Mouse (Mus musculus) monocyte, adult 2 months (primary cell): Measurements from ENCODE around the gene Pan3.
"Not testable (repeated sequence)": the region's sequence is repeated elsewhere in the genome, so short reads cannot be mapped to it uniquely, and the experiment has no call there.

ENCODE experiments used
- DNase-seq, 2 experiments: peaks; one replicate each; pipeline ENCODE4 v3.0.0; 2022; ENCODE audit warnings: low spot score in 2 of 2, low read depth in 1 of 2

Gene Pan3

DNA sequence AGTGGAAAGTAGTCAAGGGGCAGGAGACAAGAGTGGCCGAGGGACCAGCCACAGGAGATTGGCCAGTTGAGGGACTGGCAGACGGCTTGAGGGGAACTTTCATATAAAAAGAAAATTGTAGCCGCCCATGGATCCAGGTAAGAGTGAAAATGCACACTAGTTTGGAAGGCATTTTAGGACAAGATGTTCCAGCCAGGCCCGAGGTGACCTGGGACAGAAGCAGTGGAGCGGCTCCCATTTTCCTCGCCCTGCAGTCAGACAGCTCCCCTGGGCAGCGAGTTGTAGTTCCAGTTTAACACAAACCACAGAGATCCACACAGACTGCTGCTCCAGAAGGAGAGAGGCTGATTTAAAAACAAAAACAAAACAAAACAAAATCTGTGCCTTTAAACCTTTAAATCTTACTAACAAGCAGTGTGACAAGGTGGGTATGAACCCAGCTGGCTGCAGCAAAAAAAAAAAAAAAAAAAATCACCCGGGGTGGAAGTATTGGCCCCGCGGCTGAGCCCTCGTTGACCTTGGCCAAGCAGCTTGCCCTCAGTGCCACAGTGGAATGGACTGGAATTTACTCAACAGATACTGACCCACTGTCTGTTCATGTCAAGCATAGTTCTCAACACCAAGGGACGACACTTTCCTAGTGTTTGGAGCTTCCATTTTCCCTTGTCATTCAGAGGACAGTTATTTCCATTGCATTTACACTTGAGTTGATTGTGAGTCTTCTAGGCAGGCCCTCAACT is 119.2 kb downstream of the Pan3 start:
- no peak for DNase-seq

DNA sequence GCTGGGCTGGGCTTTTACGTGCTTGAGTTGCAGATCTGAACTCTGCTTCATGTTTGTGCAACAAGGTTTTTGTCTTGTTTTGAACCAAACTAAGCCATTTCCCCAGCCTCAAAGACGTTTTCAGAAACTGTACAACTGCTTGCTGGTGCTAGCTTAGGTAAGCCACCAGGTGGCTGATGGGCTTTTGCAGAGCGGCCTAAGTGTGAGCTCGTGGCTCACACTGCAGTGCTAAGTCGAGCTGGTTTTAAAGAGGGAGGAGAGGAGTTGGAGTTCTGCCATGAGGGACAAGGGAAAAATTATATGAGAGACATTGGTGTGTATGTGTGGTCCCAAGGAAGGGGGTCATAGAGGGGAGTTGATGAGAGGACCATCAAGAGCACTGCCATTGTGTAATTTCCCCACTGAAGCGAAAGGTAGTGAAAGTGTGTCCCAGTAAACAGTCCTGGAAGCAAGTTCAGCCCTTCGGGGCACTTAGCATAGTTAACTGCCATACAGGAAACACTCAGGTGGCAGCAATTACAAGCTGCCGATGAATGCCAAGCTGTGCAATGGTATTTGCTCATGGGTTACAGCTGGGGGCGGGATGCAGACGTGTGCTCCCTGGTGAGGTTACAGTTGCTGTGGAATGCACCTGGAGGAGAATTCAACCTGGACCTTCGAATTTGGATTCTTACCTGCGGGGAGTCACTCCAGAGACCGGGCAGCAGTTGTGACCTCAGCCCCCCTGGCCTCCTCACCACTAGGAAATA is 122.1 kb downstream of the Pan3 start:
- DNase-seq: no peak

DNA sequence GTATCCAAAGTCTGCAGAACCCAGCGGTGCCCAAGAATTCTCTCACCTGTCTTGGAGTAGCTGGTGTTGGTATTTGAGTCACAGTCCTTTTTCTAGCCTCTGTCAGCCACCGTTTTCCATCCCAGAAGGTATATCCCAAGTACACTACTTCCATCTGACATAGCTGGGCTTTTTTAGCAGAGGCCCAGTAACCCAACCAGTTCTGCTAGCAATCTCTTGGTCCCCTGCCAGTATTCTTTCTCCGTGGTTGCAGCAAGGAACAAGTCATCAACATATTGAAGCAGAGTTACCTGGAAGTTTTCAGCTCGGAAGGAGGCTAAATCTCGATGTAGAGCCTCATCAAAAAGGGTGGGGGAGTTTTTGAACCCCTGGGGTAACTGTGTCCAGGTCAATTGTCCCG is 127.7 kb downstream of the Pan3 start:
- DNase-seq: not testable (repeated sequence)

DNA sequence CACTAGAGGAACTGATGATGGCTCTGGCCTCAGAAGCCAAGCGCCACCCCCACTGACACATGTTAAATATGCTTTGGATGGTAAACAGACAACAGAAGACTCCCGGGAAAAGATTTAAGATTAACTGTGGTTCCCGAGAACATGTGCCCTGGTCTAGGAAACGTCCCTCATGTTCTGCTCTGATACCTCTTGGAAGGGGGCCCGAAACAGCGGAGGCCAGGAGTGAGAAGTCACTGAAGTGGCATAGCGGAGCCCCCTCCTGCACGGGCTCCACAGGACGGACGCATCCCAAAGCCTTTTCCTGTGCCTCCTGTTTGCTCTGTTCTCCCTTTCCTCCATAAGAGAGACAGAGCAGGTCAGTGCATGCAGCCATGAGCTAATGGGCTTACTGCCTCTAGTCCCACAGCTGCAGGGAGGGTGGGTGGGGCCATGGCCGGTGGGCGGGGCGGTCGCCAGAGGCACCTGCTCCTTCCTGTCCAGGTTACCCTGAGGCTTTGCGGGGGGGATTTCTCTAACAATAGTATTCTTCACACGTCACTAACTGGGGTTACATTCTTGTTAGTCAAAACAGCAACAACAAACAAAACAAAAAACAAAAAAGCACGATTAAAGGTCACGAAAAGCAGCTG is 133.7 kb downstream of the Pan3 start:
- DNase-seq: no peak

DNA sequence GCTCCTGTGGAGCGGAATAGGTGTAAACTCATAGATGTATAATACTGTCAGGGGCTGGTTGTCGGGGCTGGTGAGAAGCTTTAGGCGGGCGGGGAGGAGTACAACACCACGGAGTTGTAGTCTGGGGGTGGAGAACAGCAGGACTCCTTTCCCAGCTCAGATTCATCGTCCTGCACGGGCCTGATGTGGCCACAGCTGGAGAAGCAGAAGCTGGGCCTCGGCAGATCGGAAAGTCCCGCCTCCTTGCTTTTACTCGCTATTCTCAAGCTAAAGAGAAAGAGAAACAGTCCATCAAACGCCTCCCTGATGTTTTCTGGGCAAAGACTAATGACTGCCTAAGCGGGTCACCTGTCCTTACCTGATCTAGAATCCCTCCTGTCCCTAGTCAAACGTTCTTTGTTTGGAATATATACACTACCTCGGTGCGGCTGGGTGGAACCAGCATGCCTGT is 134.2 kb downstream of the Pan3 start:
- peak in 1 of 2 experiments; percentile 5 for DNase-seq

DNA sequence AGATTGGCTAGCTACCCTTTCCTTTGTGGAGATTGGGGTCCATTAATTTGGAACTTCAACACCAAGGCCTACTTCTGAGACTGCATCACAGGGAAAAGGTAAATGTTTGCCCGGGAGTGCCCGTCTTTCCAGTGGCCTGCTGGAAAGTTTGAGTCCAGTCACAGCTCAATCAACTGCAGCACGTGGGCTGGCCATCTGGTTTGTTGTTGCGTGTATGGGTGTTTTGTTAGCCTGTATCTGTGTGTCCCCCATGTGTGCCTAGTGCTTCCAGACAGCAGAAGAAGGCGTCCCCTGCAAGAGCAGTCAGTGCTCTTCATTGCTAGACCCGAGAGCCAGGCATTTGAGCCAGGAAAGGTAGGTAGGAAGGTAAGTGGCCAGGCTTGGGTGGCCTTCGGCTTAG is 135.5 kb downstream of the Pan3 start:
- no peak for DNase-seq

DNA sequence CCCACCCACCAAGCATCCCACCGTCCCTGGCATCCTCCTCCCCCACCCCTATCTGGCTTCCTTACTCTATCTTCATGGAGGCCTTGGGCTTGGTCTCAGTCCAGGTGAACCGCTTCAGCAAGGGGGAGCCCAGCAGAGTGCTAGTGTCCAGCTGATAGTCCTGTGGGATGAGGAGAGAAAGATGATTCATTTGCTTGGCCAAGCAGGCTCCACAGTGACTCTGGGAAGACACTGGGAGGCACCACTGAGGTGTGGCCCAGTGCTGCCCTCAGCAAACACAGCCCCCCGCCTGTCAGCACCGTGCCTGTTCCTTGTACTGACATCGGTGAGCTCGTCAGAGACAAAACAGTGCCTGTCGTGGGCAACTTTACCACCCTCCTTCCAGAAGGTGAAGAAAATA is 136.4 kb downstream of the Pan3 start:
- DNase-seq: no peak

DNA sequence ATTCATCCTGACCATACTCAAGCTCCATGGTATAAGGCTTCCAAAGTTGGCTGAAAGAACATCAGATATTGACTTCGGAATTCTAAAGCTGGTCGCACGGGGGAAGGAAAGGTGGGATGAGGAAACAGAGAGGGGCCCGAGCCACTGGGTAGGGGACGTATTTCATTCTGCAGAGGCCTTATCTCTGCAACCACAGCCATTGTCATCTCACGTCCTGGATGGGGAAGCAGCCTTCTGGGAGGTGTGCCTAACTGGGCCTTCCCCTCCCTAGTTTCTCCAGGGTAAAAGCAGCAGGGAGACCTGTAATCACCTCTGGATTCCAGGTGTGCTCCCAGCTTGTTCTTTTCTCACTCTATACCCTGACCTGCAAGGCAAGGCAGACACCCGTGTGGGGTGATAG is 142.7 kb downstream of the Pan3 start:
- DNase-seq: no peak

DNA sequence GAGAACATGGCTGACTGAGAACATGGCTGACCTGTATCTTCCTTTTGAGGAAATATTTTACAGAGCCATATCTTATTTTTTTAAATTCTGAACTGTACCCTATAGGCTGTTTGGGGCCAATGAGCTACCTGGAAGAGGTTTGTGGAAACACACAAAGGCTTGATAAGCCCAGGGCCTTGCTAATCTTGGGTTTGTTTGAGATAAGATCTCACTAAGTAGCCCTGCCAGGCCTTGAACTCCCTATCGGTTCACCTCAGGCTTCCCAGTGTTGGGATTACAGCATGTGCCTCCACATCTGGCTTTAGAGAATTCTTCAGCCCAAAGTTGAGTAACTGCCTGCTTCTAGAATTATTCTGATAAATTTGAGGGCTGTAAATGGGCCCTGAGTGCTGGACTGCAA is 143.6 kb downstream of the Pan3 start:
- DNase-seq: no peak

DNA sequence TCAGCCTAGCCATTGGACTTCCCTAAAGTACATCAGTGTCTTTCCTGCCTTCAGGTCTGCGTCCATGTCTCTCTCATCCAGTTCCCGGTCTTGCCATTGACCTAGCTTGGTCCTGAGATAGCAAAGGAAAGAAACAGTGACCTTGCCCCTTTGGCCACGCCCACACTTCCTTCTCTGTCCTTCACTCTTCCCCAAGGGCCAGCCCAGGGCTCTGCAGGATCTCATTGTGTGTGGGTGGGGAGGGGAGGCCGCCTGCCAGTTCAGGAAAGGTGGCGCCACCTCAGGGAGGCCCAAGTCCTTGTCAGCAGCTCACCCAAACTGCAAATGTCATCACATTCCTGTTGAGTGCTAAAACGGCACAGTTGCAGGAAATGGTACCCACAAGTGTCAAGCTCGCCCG is 144.6 kb downstream of the Pan3 start:
- no peak for DNase-seq

DNA sequence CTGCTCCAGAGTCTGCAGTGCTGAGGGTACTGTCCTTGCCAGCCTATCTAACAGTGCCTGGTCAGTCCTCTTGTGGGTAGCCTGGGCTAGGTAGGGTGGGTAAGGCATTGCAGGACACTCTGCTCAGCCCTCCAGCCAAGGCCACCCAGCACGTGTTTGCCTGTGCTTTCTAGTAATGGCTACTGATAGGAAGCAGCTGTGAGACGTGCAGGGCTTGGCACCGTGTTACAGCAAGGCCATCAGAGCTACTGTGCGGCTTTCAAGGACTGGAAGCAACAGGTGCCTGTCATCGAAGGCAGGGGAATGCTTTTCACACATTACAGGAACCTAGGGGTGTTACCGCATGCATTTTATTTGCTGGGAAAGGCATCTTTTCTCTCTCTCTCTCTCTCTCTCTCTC is 147.0 kb downstream of the Pan3 start:
- no peak for DNase-seq

DNA sequence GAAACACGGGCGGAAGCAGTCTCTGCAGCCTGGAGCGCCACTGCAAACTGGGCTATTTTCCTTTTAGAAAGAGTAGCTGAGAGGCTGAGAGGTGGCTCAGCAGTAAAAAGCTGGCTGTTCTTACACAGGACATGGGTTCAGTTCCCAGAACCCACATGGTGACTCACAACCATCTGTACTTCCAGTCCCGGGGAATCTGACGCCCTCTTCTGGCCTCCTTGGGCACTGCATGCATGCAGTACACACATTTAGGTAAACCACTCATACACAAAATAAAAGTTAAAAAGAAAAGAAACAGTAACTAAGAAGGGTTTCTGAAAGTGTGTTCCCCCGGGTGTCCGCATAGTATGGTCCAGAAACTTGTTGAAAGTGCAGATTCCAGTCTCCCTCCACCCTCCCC is 149.2 kb downstream of the Pan3 start:
- no peak for DNase-seq

DNA sequence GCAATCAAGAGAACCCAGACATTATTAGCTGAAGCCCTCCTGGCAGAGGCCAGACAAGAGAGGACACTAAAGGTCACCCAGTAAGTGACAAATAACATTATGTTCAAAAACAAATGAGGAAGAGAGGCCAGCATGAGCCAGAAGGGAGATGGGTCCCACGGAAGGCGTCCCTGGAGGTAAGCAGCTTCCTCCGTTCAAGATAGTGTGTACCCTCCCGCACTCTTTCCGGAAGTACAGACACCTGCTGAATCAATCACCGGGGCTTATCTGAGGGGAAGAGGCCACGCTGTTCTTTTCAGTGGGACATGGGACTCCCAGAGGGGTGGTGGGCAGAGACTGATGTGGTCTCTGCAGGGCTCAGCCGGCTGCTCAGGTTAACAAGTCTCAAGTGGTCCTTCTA is 149.7 kb downstream of the Pan3 start:
- DNase-seq: no peak

DNA sequence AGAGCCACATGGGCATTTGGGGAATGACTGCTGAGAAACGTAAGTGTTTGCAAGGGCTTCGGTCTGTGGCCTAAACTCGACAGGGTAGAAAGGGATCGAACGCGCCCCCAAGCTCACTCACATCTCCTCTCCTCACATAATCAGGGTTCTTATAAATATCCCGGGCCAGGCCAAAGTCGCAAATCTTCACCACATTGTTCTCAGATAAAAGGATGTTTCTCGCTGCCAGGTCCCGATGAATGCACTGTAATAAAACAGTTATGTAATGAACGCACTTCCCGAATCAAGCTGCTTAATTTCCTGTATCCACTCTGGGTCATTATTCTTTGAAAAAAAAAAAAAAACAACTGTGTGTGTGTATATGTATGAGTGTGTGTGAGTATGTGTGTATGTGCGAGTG is 150.2 kb downstream of the Pan3 start:
- DNase-seq: no peak

DNA sequence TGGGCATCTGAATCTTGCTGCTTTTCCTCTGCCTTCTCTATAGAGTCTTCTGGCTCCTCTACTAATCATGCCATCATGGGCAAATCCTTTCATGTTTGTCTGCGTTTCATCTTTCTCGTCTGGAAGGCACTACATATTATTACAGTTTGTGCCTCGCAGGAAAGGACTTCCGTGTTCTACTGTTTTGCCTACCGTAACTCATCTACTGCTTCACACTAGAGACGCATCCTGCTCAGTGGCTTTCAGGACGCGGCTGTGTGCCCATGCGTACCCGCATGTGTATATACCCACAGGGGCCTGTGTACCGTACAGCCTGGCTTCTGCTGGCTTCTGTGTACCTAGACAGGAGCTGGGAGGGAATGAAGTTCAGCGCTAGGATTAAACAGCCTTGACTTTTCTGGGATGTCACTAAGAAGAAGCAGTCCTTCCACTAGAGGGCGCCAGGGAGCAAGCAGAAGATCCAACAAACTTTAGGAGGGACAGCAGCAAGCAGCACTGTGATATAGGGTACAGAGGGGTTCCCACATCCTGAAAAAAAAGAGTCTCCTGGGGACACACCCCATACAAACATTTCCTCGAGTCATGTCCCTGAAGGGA is 153.8 kb downstream of the Pan3 start:
- peak; percentile 22 to 43 for DNase-seq

DNA sequence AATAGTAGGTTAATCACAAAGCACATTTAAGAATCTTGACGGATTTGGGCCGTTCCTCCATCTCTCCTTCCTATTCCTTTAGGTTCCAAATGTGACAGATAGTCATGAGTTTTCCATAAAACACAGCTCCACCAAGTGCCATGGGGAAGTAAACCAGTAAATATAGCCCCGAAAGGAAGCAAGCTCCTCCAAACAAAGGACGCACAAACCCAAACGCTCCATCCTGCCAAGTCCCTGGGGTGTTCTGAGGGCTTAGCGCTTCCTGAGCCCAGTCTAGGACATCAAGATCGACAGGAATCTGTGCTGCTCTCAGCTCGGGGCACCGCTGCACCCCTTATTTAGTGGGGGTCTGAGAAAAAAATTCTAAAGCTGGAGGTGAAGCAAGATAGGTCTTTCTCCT is 154.7 kb downstream of the Pan3 start:
- DNase-seq: no peak

DNA sequence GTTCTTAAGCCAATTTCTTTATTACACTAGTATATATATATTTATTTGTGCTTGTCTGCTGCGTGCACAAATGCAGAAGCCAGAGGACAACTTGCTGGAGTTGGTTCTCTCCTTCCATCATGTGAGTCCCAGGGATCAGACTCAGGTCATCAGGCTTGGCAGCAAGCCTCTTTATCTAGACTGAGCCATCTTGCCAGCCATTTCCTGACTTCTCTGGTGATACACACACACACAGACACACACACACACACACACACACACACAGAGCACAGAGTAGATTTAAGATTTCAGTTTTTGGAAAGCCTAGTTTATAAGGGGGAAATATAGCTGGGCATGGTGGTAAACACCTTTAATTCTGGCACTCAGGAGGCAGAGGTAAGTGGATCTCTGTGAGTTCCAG is 155.1 kb downstream of the Pan3 start:
- DNase-seq: no peak

DNA sequence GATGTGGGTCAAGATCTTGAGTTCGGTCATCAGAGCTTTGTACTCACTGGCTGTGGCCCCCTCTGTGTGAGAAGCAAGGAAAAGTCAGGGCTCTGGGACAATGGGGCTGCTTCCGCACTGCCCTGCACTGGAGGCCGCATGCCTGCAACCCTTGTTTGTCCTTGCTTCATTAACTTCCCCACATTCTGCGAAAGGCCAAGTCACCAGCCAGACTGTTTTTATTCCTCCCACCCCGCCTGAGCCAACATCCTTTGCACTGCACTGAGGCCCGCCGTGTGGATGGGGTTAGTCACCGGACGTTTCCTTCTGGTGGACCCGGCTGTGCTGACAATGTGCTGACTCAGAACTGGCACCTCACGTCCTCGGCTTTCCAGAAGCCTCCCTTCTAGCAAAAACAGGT is 159.9 kb downstream of the Pan3 start:
- DNase-seq: no peak

DNA sequence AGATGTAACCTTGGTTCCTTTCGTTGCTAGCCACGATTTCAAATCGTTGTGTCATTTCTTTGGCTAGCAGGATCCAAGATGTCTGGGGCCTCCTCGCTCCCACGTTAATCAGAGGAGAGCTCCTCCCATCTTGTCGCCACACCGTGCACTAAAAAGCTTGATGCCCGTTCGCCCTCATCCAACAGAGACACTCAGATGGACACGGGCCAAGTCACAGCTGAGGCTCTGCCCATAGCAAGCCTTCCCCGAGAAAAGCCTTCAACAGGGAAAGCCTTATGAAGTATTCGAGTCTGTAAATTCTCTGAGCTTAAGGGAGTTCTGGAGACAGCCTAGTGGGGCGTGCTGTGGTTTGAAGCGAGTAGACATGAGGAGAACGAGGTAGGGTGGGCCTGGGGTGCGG is 167.9 kb downstream of the Pan3 start:
- no peak for DNase-seq
